Mouse (Mus musculus) bone marrow, adult 2 months (tissue): ENCODE measurements around the gene Nkx2-3. TPM values are rescaled to one million over a fixed set of nuclear protein-coding genes. Genes with fewer than 3 reads are reported as not detected.

Experiments
- H3K27ac ChIP-seq: fragments of 200-500 bp; 2 replicates; pipeline ENCODE4 v1.5.1; 2012; ENCODE audit warnings: low read depth, mild to moderate bottlenecking, control low read depth, inconsistent platforms, low read length; ENCODE audit not compliant: control insufficient read depth, poor library complexity, insufficient read depth
- H3K4me1 ChIP-seq: fragments of 200-500 bp; 2 replicates; pipeline ENCODE4 v1.6.1; 2011; ENCODE audit warnings: low read length; ENCODE audit not compliant: control insufficient read depth, insufficient read depth
- H3K4me3 ChIP-seq: fragments of 200-500 bp; replicated peaks from 2 replicates; pipeline ENCODE3; 2011; ENCODE audit warnings: mild to moderate bottlenecking, low read depth, low read length, control low read depth; ENCODE audit not compliant: control insufficient read depth
- CTCF ChIP-seq: fragments of 200-500 bp; IDR thresholded peaks from 2 replicates; pipeline ENCODE4 v1.5.1; 2011; ENCODE audit warnings: low read length, control low read depth; ENCODE audit not compliant: control insufficient read depth, insufficient read depth
- POLR2A ChIP-seq: fragments of 200-500 bp; IDR thresholded peaks from 2 replicates; pipeline ENCODE4 v1.6.1; 2011; ENCODE audit warnings: low read depth, mild to moderate bottlenecking, control low read depth, low read length, borderline replicate concordance; ENCODE audit not compliant: control insufficient read depth
- WGBS: fragments of 180-500 bp; shearing (Covaris S2); methylation state at CpG from one replicate; pipeline ENCODE4 v1.1.7; 2018; 5-methylcytosine and 5-hydroxymethylcytosine counted together
- polyA plus RNA-seq: library from polyadenylated mRNA; stranded (reverse); fragments of >200 nt; gene quantifications from 2 replicates; pipeline ENCODE4 v1.2.4, GENCODE M21; 2011; ENCODE audit warnings: low replicate concordance; ENCODE audit not compliant: missing spikeins, insufficient read depth, insufficient read length

Gene Nkx2-3
- polyA plus RNA-seq = not detected in 2 replicates

GRCm38 (mm10) chr19:43612051-43612450 lies at the start of gene Nkx2-3:
Gene Nkx2-3 (plus strand): TSS chr19:43612325.
- TF ChIP-seq POLR2A (no peak), CTCF (no peak)
- 2% methylated on average over 24 of the region's 24 CpGs for WGBS
- H3K27ac ChIP-seq = no peak within 1 kb of the TSS
- H3K4me3 ChIP-seq = peak within 1 kb of the TSS; percentile 7
- no peaks in the 10 kb centered on the region for H3K4me1 ChIP-seq

GRCm38 (mm10) chr19:43563166-43563565 lies 49.0 kb upstream of the Nkx2-3 start:
- WGBS = 74% methylated on average over 5 of the region's 5 CpGs
- TF ChIP-seq POLR2A (no peak), CTCF (no peak)

GRCm38 (mm10) chr19:43568298-43568697 lies 43.8 kb upstream of the Nkx2-3 start:
- TF ChIP-seq CTCF (peak; percentile 16; the same call in 1 of the 2 replicates), POLR2A (no peak)
- 70% methylated on average over 9 of the region's 9 CpGs for WGBS
- Histone ChIP-seq H3K4me1 (no peaks in the 10 kb centered on the region), H3K27ac (no peak overlapping the region), H3K4me3 (no peak overlapping the region)

More at GRCm38 (mm10) chr19:43563166-43563565, 49.0 kb upstream of the Nkx2-3 start:
- no peak overlapping the region for H3K4me3 ChIP-seq
- no peak overlapping the region for H3K27ac ChIP-seq
- H3K4me1 ChIP-seq = no peaks in the 10 kb centered on the region

GRCm38 (mm10) chr19:43569133-43569532 lies 43.0 kb upstream of the Nkx2-3 start:
- no peak for TF ChIP-seq POLR2A
- TF ChIP-seq CTCF = no peak
- 77% methylated on average over 6 of the region's 6 CpGs for WGBS
- Histone ChIP-seq H3K27ac (no peak overlapping the region), H3K4me1 (no peaks in the 10 kb centered on the region), H3K4me3 (no peak overlapping the region)

GRCm38 (mm10) chr19:43570831-43571790 lies 41.0 kb upstream of the Nkx2-3 start:
- TF ChIP-seq CTCF (peak; percentile 78), POLR2A (no peak)
- no peaks in the 10 kb centered on the region for H3K4me1 ChIP-seq
- H3K4me3 ChIP-seq = peak overlapping the region; percentile 35
- 11% methylated on average over 32 of the region's 32 CpGs for WGBS
- no peak overlapping the region for H3K27ac ChIP-seq

- no peak overlapping the region for H3K4me3 ChIP-seq
- TF ChIP-seq CTCF (no peak), POLR2A (no peak)
- no peaks in the 10 kb centered on the region for H3K4me1 ChIP-seq
- 29% methylated on average over 13 of the region's 13 CpGs for WGBS
- no peak overlapping the region for H3K27ac ChIP-seq
These were observed 32.9 kb upstream of the Nkx2-3 start for GRCm38 (mm10) chr19:43579081-43579796.

GRCm38 (mm10) chr19:43581185-43581584 lies 30.9 kb upstream of the Nkx2-3 start:
- WGBS = 67% methylated on average over 2 of the region's 2 CpGs
- TF ChIP-seq POLR2A (no peak), CTCF (no peak)
- Histone ChIP-seq H3K27ac (no peak overlapping the region), H3K4me1 (no peaks in the 10 kb centered on the region), H3K4me3 (no peak overlapping the region)

GRCm38 (mm10) chr19:43583192-43583591 lies 28.9 kb upstream of the Nkx2-3 start:
- 67% methylated on average over 4 of the region's 4 CpGs for WGBS
- no peak overlapping the region for H3K4me3 ChIP-seq
- TF ChIP-seq CTCF (no peak), POLR2A (no peak)
- H3K4me1 ChIP-seq = no peaks in the 10 kb centered on the region
- no peak overlapping the region for H3K27ac ChIP-seq
